Mouse (Mus musculus) myocyte (in vitro differentiated cells): ENCODE data around the gene Olfr1344.

Experiments
- E2F4 ChIP-seq: IDR thresholded peaks from one replicate; pipeline ENCODE4 v1.6.1; 2011; ENCODE audit warnings: mild to moderate bottlenecking, control low read depth, moderate library complexity; ENCODE audit not compliant: insufficient read depth
- MYOG ChIP-seq, 3 experiments: IDR thresholded peaks; one replicate each; pipeline ENCODE4 v1.6.1; 2011; ENCODE audit warnings: control low read depth in 2 of 3, low read depth in 2 of 3, mild to moderate bottlenecking in 2 of 3; ENCODE audit not compliant: insufficient read length in 2 of 3, control insufficient read depth in 1 of 3, insufficient read depth in 1 of 3
- POLR2A ChIP-seq: IDR thresholded peaks from one replicate; pipeline ENCODE4 v1.6.1; 2011; ENCODE audit warnings: low read depth, mild to moderate bottlenecking, control low read depth, moderate library complexity; ENCODE audit not compliant: insufficient read length

- no peak for TF ChIP-seq POLR2A
- TF ChIP-seq E2F4, result no peak
- no peak for TF ChIP-seq MYOG (IDR thresholded peaks at IDR 0.05; ENCODE audit: control insufficient read depth in 1 of 3, insufficient read depth in 1 of 3, insufficient read length in 2 of 3, low read depth in 2 of 3)
Measured at GRCm38 (mm10) chr7:6466951-6467350, 28.5 kb downstream of the Olfr1344 start, which contains the start of gene Olfr1346.
